In the genomic region with DNA sequence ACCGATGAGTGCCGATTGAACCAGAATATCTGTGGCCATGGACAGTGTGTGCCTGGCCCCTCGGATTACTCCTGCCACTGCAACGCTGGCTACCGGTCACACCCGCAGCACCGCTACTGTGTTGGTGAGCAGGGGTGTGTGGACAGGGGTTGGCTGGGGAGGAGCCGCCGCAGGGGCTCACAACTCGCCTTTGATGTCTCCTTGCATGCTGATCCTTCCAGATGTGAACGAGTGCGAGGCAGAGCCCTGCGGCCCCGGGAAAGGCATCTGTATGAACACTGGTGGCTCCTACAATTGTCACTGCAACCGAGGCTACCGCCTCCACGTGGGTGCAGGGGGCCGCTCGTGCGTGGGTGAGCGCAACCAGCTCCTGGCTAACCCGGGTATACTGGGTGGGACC, we compare ENCODE assay signal across 12 mouse cellular contexts. TPM values are rescaled to one million over a fixed set of nuclear protein-coding genes. Genes with fewer than 3 reads are reported as not detected.
A peak's percentile ranks its signal among the peaks of the same experiment; 100 is the strongest.
DNase-seq lines count a peak whose midpoint lies in the region; ATAC-seq and TF ChIP-seq lines count a peak whose summit lies in the region.
"Had no signal": no experiment of that assay in that cellular context is flagged by ENCODE, and none has a peak within 500 bp of the region (broad histone marks: within the 10 kb centered on the region; RNA-seq: fewer than 3 reads in every experiment).

No protein-coding gene starts in this region.

- H3K27me3 ChIP-seq in hindbrain, embryonic 12.5 days = peaks cover 91% of the 10 kb centered on the region
- H3K27me3 ChIP-seq in hindbrain, embryonic 16.5 days (replicated peaks; ENCODE audit: control insufficient read depth, insufficient read depth, low read length) = peaks cover 42% of the 10 kb centered on the region
- H3K27me3 ChIP-seq in ES-Bruce4 (ENCODE audit: control insufficient read depth, insufficient read depth, low read length, poor library complexity, severe bottlenecking) = no peaks in the 10 kb centered on the region
- H3K27me3 ChIP-seq in midbrain, embryonic 13.5 days = peaks cover 88% of the 10 kb centered on the region

- peaks cover 21% of the 10 kb centered on the region for H3K4me1 ChIP-seq in hindbrain, embryonic 12.5 days
- H3K4me1 ChIP-seq in hindbrain, embryonic 16.5 days (ENCODE audit: control insufficient read depth, insufficient read depth, low read depth, low read length) = peaks cover 10% of the 10 kb centered on the region
- H3K4me1 ChIP-seq in ES-Bruce4 (ENCODE audit: control insufficient read depth, insufficient read depth, low read length) = peaks cover 7% of the 10 kb centered on the region
- H3K4me1 ChIP-seq in midbrain, embryonic 13.5 days (replicated peaks) = peaks cover 24% of the 10 kb centered on the region

- no peak for ATAC-seq in hindbrain, embryonic 12.5 days (ENCODE audit: low FRiP score)
- no peak for ATAC-seq in hindbrain, embryonic 16.5 days
- no peak for ATAC-seq in midbrain, embryonic 13.5 days
- ATAC-seq: CD4-positive, CD25-positive, alpha-beta regulatory T cell, adult 4 months had no signal

- 0 out of 2 replicates have a peak overlapping the region, but pooled peaks have one; percentile 23 for H3K9ac ChIP-seq in hindbrain, embryonic 12.5 days
- H3K9ac ChIP-seq in hindbrain, embryonic 16.5 days (ENCODE audit: low read depth, low read length) = no peak overlapping the region
- H3K9ac ChIP-seq in ES-Bruce4 (ENCODE audit: low read depth, poor library complexity, severe bottlenecking) = no peak overlapping the region
- H3K9ac ChIP-seq in midbrain, embryonic 13.5 days (replicated peaks) = 0 out of 2 replicates have a peak overlapping the region, but pooled peaks have one; percentile 14
- H3K9ac ChIP-seq: liver, embryonic 13.5 days had no signal

- peak; percentile 59 for DNase-seq in ZHBTc4 (ENCODE audit: low read depth, low spot score)
- no peak for DNase-seq in cerebellum, postnatal 36 days
- DNase-seq in kidney, adult 11 months = no peak
- DNase-seq: cerebellum, adult 18-20 months; liver, embryonic 13.5 days had no signal

- no peak overlapping the region for H3K27ac ChIP-seq in hindbrain, embryonic 12.5 days
- no peak overlapping the region for H3K27ac ChIP-seq in hindbrain, embryonic 16.5 days (ENCODE audit: low read depth, low read length)
- H3K27ac ChIP-seq in ES-Bruce4 (ENCODE audit: insufficient read depth, low read length) = no peak overlapping the region
- no peak overlapping the region for H3K27ac ChIP-seq in midbrain, embryonic 13.5 days
- H3K27ac ChIP-seq: gastrocnemius, adult 2 months; left cerebral cortex, adult 2 months; liver, embryonic 13.5 days had no signal

- H3K4me3 ChIP-seq in hindbrain, embryonic 12.5 days = no peak overlapping the region
- H3K4me3 ChIP-seq in hindbrain, embryonic 16.5 days (ENCODE audit: low read length) = no peak overlapping the region
- 0 out of 2 replicates have a peak overlapping the region, but pooled peaks have one; percentile 2 for H3K4me3 ChIP-seq in ES-Bruce4 (ENCODE audit: low read depth, low read length)
- H3K4me3 ChIP-seq in midbrain, embryonic 13.5 days (replicated peaks) = no peak overlapping the region
- H3K4me3 ChIP-seq: gastrocnemius, adult 2 months; left cerebral cortex, adult 2 months; liver, embryonic 13.5 days had no signal

- no peak overlapping the region for H3K4me2 ChIP-seq in hindbrain, embryonic 12.5 days (replicated peaks)
- no peak overlapping the region for H3K4me2 ChIP-seq in hindbrain, embryonic 16.5 days (ENCODE audit: low read length)
- H3K4me2 ChIP-seq in midbrain, embryonic 13.5 days (replicated peaks) = 0 out of 2 replicates have a peak overlapping the region, but pooled peaks have one; percentile 3

- H3K36me3 ChIP-seq in hindbrain, embryonic 12.5 days = no peaks in the 10 kb centered on the region
- H3K36me3 ChIP-seq in hindbrain, embryonic 16.5 days (ENCODE audit: control insufficient read depth, insufficient read depth, low read length) = no peaks in the 10 kb centered on the region
- no peaks in the 10 kb centered on the region for H3K36me3 ChIP-seq in ES-Bruce4 (ENCODE audit: control insufficient read depth, insufficient read depth, low read length, poor library complexity, severe bottlenecking)
- H3K36me3 ChIP-seq in midbrain, embryonic 13.5 days = no peaks in the 10 kb centered on the region
- H3K36me3 ChIP-seq: liver, embryonic 13.5 days had no signal

- H3K9me3 ChIP-seq in hindbrain, embryonic 12.5 days (replicated peaks) = no peaks in the 10 kb centered on the region
- no peaks in the 10 kb centered on the region for H3K9me3 ChIP-seq in hindbrain, embryonic 16.5 days (ENCODE audit: control insufficient read depth, low read length)
- no peaks in the 10 kb centered on the region for H3K9me3 ChIP-seq in ES-Bruce4 (replicated peaks; ENCODE audit: control insufficient read depth, insufficient read depth, low read length, poor library complexity, severe bottlenecking)
- no peaks in the 10 kb centered on the region for H3K9me3 ChIP-seq in midbrain, embryonic 13.5 days
- H3K9me3 ChIP-seq: liver, embryonic 13.5 days had no signal

- no peak for TF ChIP-seq POLR2A in ES-Bruce4 (IDR thresholded peaks at IDR 0.05; ENCODE audit: insufficient read depth, low read length)

- WGBS in hindbrain, embryonic 12.5 days = 8% methylated on average over 22 of the region's 22 CpGs
- 12% methylated on average over 22 of the region's 22 CpGs for WGBS in hindbrain, embryonic 16.5 days
- WGBS in midbrain, embryonic 13.5 days = 6% methylated on average over 22 of the region's 22 CpGs

- TF ChIP-seq EP300 in ES-Bruce4 (IDR thresholded peaks at IDR 0.05; ENCODE audit: insufficient read depth, low read depth, low read length) = no peak

- TF ChIP-seq CTCF in ES-Bruce4 (IDR thresholded peaks at IDR 0.05; ENCODE audit: low read depth, low read length) = no peak

RNA-seq across cellular contexts. Expression of a gene that starts 10.2 kb away (rescaled TPM):
- 13.8 and 16.6 TPM in 2 replicates for polyA plus RNA-seq in hindbrain, embryonic 12.5 days (2016; fragmentation: Nextera tagmentation; extraction: Ambion mirVana)
- polyA plus RNA-seq in hindbrain, embryonic 16.5 days (2015; fragmentation: Nextera tagmentation; extraction: Ambion mirVana) = 11.6 and 15.4 TPM in 2 replicates
- polyA plus RNA-seq in ES-Bruce4 (2011; ENCODE audit: insufficient read depth, insufficient read length, low read depth, missing spikeins) = 5.9 and 8.2 TPM in 2 replicates
- polyA plus RNA-seq in midbrain, embryonic 13.5 days (2015; fragmentation: Nextera tagmentation; extraction: Ambion mirVana) = 7.1 and 9.5 TPM in 2 replicates
- polyA plus RNA-seq: CD4-positive, CD25-positive, alpha-beta regulatory T cell, adult 4 months had no signal

RNA-seq across cellular contexts. Expression of a gene that starts 20.3 kb away (rescaled TPM):
- 71.8 and 73.7 TPM in 2 replicates for polyA plus RNA-seq in hindbrain, embryonic 12.5 days (2016; fragmentation: Nextera tagmentation; extraction: Ambion mirVana)
- polyA plus RNA-seq in hindbrain, embryonic 16.5 days (2015; fragmentation: Nextera tagmentation; extraction: Ambion mirVana) = 83.2 and 93.9 TPM in 2 replicates
- polyA plus RNA-seq in ES-Bruce4 (2011; ENCODE audit: insufficient read depth, insufficient read length, low read depth, missing spikeins) = 37.1 and 42.8 TPM in 2 replicates
- 64.9 and 70.0 TPM in 2 replicates for polyA plus RNA-seq in midbrain, embryonic 13.5 days (2015; fragmentation: Nextera tagmentation; extraction: Ambion mirVana)

RNA-seq across cellular contexts. Expression of a gene that starts 21.5 kb away (rescaled TPM):
- 174 and 177 TPM in 2 replicates for polyA plus RNA-seq in hindbrain, embryonic 12.5 days (2016; fragmentation: Nextera tagmentation; extraction: Ambion mirVana)
- polyA plus RNA-seq in hindbrain, embryonic 16.5 days (2015; fragmentation: Nextera tagmentation; extraction: Ambion mirVana) = 118 and 128 TPM in 2 replicates
- 13.1 and 14.6 TPM in 2 replicates for polyA plus RNA-seq in ES-Bruce4 (2011; ENCODE audit: insufficient read depth, insufficient read length, low read depth, missing spikeins)
- polyA plus RNA-seq in midbrain, embryonic 13.5 days (2015; fragmentation: Nextera tagmentation; extraction: Ambion mirVana) = 179 and 197 TPM in 2 replicates

RNA-seq across cellular contexts. Expression of a gene that starts 24.8 kb away (rescaled TPM):
- polyA plus RNA-seq in hindbrain, embryonic 12.5 days (2016; fragmentation: Nextera tagmentation; extraction: Ambion mirVana) = 10.8 and 12.1 TPM in 2 replicates
- 21.6 and 29.7 TPM in 2 replicates for polyA plus RNA-seq in hindbrain, embryonic 16.5 days (2015; fragmentation: Nextera tagmentation; extraction: Ambion mirVana)
- 4.3 and 5.4 TPM in 2 replicates for polyA plus RNA-seq in ES-Bruce4 (2011; ENCODE audit: insufficient read depth, insufficient read length, low read depth, missing spikeins)
- 8.9 and 10.5 TPM in 2 replicates for polyA plus RNA-seq in midbrain, embryonic 13.5 days (2015; fragmentation: Nextera tagmentation; extraction: Ambion mirVana)

RNA-seq across cellular contexts. Expression of a gene that starts 46.8 kb away (rescaled TPM):
- not detected in 2 replicates for polyA plus RNA-seq in hindbrain, embryonic 12.5 days (2016; fragmentation: Nextera tagmentation; extraction: Ambion mirVana)
- not detected in 2 replicates for polyA plus RNA-seq in hindbrain, embryonic 16.5 days (2015; fragmentation: Nextera tagmentation; extraction: Ambion mirVana)
- polyA plus RNA-seq in ES-Bruce4 (2011; ENCODE audit: insufficient read depth, insufficient read length, low read depth, missing spikeins) = not detected in 2 replicates
- polyA plus RNA-seq in midbrain, embryonic 13.5 days (2015; fragmentation: Nextera tagmentation; extraction: Ambion mirVana) = 0.15 TPM in 1 of 2 replicates, not detected in the other

Comparison
In these comparisons a context has a peak if more than half of its experiments do, and no peak if none do; other contexts are left out.
1. H3K9ac ChIP-seq: peak in hindbrain, embryonic 12.5 days (single experiment) and midbrain, embryonic 13.5 days (single experiment); none in hindbrain, embryonic 16.5 days (single experiment) and ES-Bruce4 (single experiment).